Mouse (Mus musculus): ENCODE measurements around the gene Coro1a. TPM values are rescaled to one million over a fixed set of nuclear protein-coding genes. Genes with fewer than 3 reads are reported as not detected.
"Not testable (repeated sequence)": the region's sequence is repeated elsewhere in the genome, so short reads cannot be mapped to it uniquely, and the experiment has no call there.

Coro1a gene
- polyA plus RNA-seq, 1 experiment from 2014 or later = 120 TPM

GRCm38 (mm10) chr7:126736122-126736521 is 28.5 kb upstream of the Coro1a start:
- no peak overlapping the region for H3K4me2 ChIP-seq
- 84% methylated on average over 8 of the region's 8 CpGs for WGBS
- H3K36me3 ChIP-seq = no peaks in the 10 kb centered on the region
- H3K9ac ChIP-seq (replicated peaks) = no peak overlapping the region
- no peak overlapping the region for H3K4me3 ChIP-seq (replicated peaks)
- no peaks in the 10 kb centered on the region for H3K9me3 ChIP-seq (replicated peaks)
- no peak overlapping the region for H3K27ac ChIP-seq (replicated peaks)
- H3K4me1 ChIP-seq = no peaks in the 10 kb centered on the region
- no peaks in the 10 kb centered on the region for H3K27me3 ChIP-seq (replicated peaks)
- no peak for ATAC-seq (ENCODE audit: low FRiP score)

DNA sequence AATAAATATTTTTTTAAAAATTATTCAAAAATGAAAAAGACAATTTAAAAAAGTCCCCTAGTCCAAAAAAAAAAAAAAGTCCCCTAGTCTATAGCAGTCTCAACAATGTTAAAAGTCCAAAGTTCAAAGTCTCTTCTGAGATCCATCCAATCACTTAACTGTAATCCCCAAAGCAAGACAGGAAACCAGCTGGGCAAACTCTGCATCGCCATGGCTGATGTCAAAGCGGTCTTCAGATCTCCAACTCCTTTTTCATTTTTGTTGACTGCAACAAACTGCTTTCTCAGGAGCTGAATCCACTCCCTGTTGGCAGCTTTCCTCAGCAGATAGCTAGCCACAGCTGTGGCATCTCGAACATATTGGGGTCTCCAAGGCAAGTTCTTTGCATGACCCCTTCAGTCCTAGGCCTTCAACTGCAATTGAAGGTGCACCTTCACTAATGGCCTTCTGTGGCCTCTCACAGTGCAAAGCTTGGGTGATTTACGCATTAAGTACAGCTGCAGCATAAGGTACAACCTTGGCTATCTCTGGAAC is 22.7 kb upstream of the Coro1a start:
- whole genome bisulfite sequencing = 87% methylated on average over 4 of the region's 4 CpGs

DNA sequence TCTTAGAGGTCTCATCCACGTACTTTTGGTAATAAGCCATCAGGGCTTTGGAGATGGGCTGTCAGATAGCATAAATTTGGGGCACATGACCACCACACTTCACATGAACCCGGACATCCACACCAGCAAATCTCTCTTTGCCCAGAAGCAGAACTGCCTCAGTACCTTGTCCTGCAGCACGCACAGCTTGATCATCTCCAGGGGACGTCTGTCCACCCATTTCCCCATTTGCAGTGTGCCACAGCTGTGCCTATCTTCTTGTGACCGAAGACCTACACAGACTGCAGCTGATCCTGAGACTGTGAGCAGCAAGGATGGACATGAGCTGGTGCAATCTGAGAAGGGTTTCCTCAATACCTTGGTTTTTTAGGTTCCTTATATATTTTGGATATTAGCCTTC is 18.1 kb upstream of the Coro1a start:
- Histone ChIP-seq H3K27me3 (replicated peaks) (no peaks in the 10 kb centered on the region), H3K27ac (replicated peaks) (no peak overlapping the region), H3K4me3 (replicated peaks) (no peak overlapping the region), H3K4me1 (no peaks in the 10 kb centered on the region), H3K9ac (replicated peaks) (no peak overlapping the region), H3K36me3 (no peaks in the 10 kb centered on the region), H3K4me2 (no peak overlapping the region), H3K9me3 (replicated peaks) (no peaks in the 10 kb centered on the region)
- WGBS = 84% methylated on average over 5 of the region's 5 CpGs
- ATAC-seq (ENCODE audit: low FRiP score) = no peak

More for the DNA sequence above, 22.7 kb upstream of the Coro1a start:
- H3K4me1 ChIP-seq; H3K9ac ChIP-seq (replicated peaks); H3K27ac ChIP-seq (replicated peaks); H3K4me2 ChIP-seq; ATAC-seq (ENCODE audit: low FRiP score); H3K4me3 ChIP-seq (replicated peaks); H3K36me3 ChIP-seq; H3K9me3 ChIP-seq (replicated peaks); H3K27me3 ChIP-seq (replicated peaks): not testable (repeated sequence)

- no peak for ATAC-seq (ENCODE audit: low FRiP score)
- Histone ChIP-seq H3K4me1 (no peaks in the 10 kb centered on the region), H3K27ac (replicated peaks) (no peak overlapping the region), H3K27me3 (replicated peaks) (no peaks in the 10 kb centered on the region), H3K9me3 (replicated peaks) (no peaks in the 10 kb centered on the region), H3K36me3 (no peaks in the 10 kb centered on the region), H3K9ac (replicated peaks) (no peak overlapping the region), H3K4me3 (replicated peaks) (no peak overlapping the region), H3K4me2 (no peak overlapping the region)
- 80% methylated on average over 3 of the region's 3 CpGs for WGBS
Observed at GRCm38 (mm10) chr7:126725077-126725476, 17.5 kb upstream of the Coro1a start.

GRCm38 (mm10) chr7:126721635-126722034 is 14.0 kb upstream of the Coro1a start:
- Histone ChIP-seq H3K9me3 (replicated peaks) (no peaks in the 10 kb centered on the region), H3K4me1 (no peaks in the 10 kb centered on the region), H3K4me3 (replicated peaks) (no peak overlapping the region), H3K27me3 (replicated peaks) (no peaks in the 10 kb centered on the region), H3K27ac (replicated peaks) (no peak overlapping the region), H3K36me3 (no peaks in the 10 kb centered on the region), H3K9ac (replicated peaks) (no peak overlapping the region), H3K4me2 (no peak overlapping the region)
- 93% methylated on average over 13 of the region's 13 CpGs for WGBS
- no peak for ATAC-seq (ENCODE audit: low FRiP score)

GRCm38 (mm10) chr7:126718787-126719337 is 11.3 kb upstream of the Coro1a start:
- H3K9ac ChIP-seq (replicated peaks) = no peak overlapping the region
- no peak overlapping the region for H3K4me2 ChIP-seq
- no peaks in the 10 kb centered on the region for H3K4me1 ChIP-seq
- no peaks in the 10 kb centered on the region for H3K36me3 ChIP-seq
- no peaks in the 10 kb centered on the region for H3K9me3 ChIP-seq (replicated peaks)
- H3K4me3 ChIP-seq (replicated peaks) = no peak overlapping the region
- no peak overlapping the region for H3K27ac ChIP-seq (replicated peaks)
- H3K27me3 ChIP-seq (replicated peaks) = no peaks in the 10 kb centered on the region
- 97% methylated on average over 5 of the region's 5 CpGs for WGBS
- ATAC-seq (ENCODE audit: low FRiP score) = no peak

GRCm38 (mm10) chr7:126717566-126717965 is 10.0 kb upstream of the Coro1a start:
- no peaks in the 10 kb centered on the region for H3K36me3 ChIP-seq
- no peak overlapping the region for H3K4me2 ChIP-seq
- no peaks in the 10 kb centered on the region for H3K4me1 ChIP-seq
- no peak overlapping the region for H3K9ac ChIP-seq (replicated peaks)
- no peaks in the 10 kb centered on the region for H3K27me3 ChIP-seq (replicated peaks)
- no peaks in the 10 kb centered on the region for H3K9me3 ChIP-seq (replicated peaks)
- no peak overlapping the region for H3K4me3 ChIP-seq (replicated peaks)
- no peak overlapping the region for H3K27ac ChIP-seq (replicated peaks)
- ATAC-seq (ENCODE audit: low FRiP score) = no peak
- WGBS = 86% methylated on average over 3 of the region's 3 CpGs

DNA sequence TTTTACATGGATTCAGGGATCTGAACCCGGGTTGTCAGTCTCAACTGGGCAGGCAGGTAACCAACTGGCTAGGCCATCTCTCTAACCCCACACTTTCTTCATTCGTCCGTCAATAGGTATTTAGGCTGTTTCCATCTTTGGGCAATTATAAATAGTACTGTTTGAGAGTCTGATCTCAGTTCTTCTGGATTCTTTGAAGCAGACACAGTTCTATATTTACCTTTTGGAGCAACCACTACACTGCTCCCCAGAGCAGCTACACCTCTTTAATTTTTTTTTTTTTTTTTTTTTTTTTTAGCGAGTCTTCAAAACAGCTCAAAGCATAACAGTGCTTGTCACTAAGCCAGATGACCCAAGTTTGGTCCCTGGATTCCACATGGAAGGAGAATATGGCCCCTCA is 8.1 kb upstream of the Coro1a start:
- 84% methylated on average over 4 of the region's 4 CpGs for WGBS
- Histone ChIP-seq H3K4me2 (no peak overlapping the region), H3K9ac (replicated peaks) (no peak overlapping the region), H3K27ac (replicated peaks) (no peak overlapping the region), H3K4me1 (no peaks in the 10 kb centered on the region), H3K27me3 (replicated peaks) (no peaks in the 10 kb centered on the region), H3K9me3 (replicated peaks) (no peaks in the 10 kb centered on the region), H3K4me3 (replicated peaks) (no peak overlapping the region), H3K36me3 (no peaks in the 10 kb centered on the region)
- no peak for ATAC-seq (ENCODE audit: low FRiP score)

- no peaks in the 10 kb centered on the region for H3K36me3 ChIP-seq
- no peak overlapping the region for H3K4me3 ChIP-seq (replicated peaks)
- no peak for ATAC-seq (ENCODE audit: low FRiP score)
- H3K4me1 ChIP-seq = no peaks in the 10 kb centered on the region
- WGBS = 74% methylated on average over 3 of the region's 3 CpGs
- no peaks in the 10 kb centered on the region for H3K9me3 ChIP-seq (replicated peaks)
- H3K27ac ChIP-seq (replicated peaks) = no peak overlapping the region
- no peak overlapping the region for H3K9ac ChIP-seq (replicated peaks)
- no peak overlapping the region for H3K4me2 ChIP-seq
- H3K27me3 ChIP-seq (replicated peaks) = no peaks in the 10 kb centered on the region
Observed at GRCm38 (mm10) chr7:126711910-126712309, 4.3 kb upstream of the Coro1a start.

DNA sequence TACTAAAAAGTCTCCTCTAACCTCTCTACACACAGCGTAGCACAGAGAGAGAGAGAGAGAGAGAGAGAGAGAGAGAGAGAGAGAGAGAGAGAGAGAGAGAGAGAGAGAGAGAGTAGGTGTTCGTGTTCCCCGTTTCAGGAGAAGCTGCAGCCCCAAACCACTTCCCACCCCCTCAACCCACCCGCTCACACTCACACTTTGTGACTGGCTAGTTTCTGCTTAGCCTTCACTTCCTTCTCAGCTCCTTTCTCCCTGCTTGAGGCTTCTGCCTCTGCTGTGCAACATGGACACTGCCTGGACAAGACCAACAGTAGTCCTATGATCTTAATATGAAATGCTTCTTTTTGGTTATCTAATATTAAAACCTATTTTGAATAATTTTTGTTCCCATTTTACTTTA is 2.7 kb upstream of the Coro1a start:
- no peaks in the 10 kb centered on the region for H3K9me3 ChIP-seq (replicated peaks)
- no peaks in the 10 kb centered on the region for H3K27me3 ChIP-seq (replicated peaks)
- WGBS = 81% methylated on average over 4 of the region's 4 CpGs
- 0 out of 2 replicates have a peak, but pooled peaks cover 2% of the 10 kb centered on the region for H3K4me1 ChIP-seq
- ATAC-seq (ENCODE audit: low FRiP score) = no peak
- no peaks in the 10 kb centered on the region for H3K36me3 ChIP-seq
- H3K27ac ChIP-seq (replicated peaks) = no peak overlapping the region
- no peak overlapping the region for H3K4me2 ChIP-seq
- H3K4me3 ChIP-seq (replicated peaks) = no peak overlapping the region
- H3K9ac ChIP-seq (replicated peaks) = no peak overlapping the region

GRCm38 (mm10) chr7:126708175-126708952 is 777 bp upstream of the Coro1a start:
- ATAC-seq (ENCODE audit: low FRiP score) = no peak
- peaks cover 15% of the 10 kb centered on the region for H3K4me1 ChIP-seq

More at GRCm38 (mm10) chr7:126708175-126708952, 777 bp upstream of the Coro1a start:
- Histone ChIP-seq H3K27ac (replicated peaks) (no peak overlapping the region), H3K9me3 (replicated peaks) (no peaks in the 10 kb centered on the region), H3K4me3 (replicated peaks) (no peak overlapping the region), H3K4me2 (no peak overlapping the region), H3K9ac (replicated peaks) (no peak overlapping the region), H3K36me3 (no peaks in the 10 kb centered on the region), H3K27me3 (replicated peaks) (no peaks in the 10 kb centered on the region)
- 86% methylated on average over 10 of the region's 10 CpGs for WGBS

Data from neural tube, embryonic 15.5 days (tissue).